Mouse (Mus musculus) erythroblast, embryonic 14.5 days (primary cell): ENCODE results near the gene Stab2.

ENCODE experiments used
- GATA1 ChIP-seq: IDR thresholded peaks from 2 replicates; pipeline ENCODE4 v1.6.1; 2012; ENCODE audit warnings: low read length, inconsistent platforms, mixed read lengths
- TAL1 ChIP-seq: IDR thresholded peaks from 3 replicates; pipeline ENCODE4 v1.6.1; 2012; ENCODE audit warnings: low read length, inconsistent platforms, mixed read lengths

DNA sequence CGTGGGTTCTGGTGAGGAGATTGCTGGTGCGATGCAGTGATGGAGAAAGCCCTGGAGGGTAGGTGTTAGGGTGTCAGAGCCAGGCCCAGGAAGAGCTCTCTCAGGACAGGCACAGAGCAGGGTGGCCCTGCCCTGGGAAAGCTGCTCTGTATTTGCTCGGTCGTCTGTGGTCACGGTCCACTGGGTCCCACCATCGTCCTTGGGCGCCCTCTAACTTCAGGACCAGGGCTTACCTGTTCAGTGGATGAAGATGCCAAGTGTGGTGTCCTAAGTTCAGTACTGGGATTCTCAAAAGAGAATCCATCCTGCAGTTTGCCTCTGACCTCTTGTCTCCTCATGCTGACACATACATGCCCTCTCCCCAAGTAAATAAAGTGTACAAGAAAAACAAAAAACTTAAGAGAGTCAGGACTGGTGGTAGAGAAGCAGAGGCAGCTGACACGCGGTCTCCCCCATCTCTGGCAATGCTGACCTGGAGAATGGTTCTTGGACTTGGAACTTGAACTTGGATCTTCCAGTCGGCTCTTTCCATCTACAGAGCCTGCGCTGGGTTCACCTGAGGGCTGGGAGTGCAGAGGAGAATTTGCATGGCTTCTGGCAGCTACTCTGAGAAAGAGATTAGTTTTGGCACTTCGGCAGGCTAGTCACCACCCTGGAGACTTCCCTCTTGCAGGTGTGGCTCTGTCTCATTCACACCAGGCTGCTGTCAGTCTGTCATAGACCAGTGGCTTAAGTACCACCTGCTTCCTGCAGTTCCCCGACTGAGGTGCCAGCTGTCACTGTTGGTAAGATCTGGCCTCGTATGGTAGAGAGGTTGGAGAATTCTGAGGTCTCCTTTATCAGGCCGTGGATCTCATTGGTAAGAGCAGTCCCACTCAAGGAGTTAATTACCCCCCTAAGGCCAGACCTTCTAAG is 179.3 kb downstream of the Stab2 start:
- no peak for TF ChIP-seq TAL1
- TF ChIP-seq GATA1, result no peak
